ENCODE assay signal across 10 mouse cellular contexts in genomic region chr7:44475046-44475614, GRCm38 (mm10). TPM values are rescaled to one million over a fixed set of nuclear protein-coding genes. Genes with fewer than 3 reads are reported as not detected.
A peak's percentile ranks its signal among the peaks of the same experiment; 100 is the strongest.
DNase-seq lines count a peak whose midpoint lies in the region; ATAC-seq lines count a peak whose summit lies in the region.
"Had no signal": no experiment of that assay in that cellular context is flagged by ENCODE, and none has a peak within 500 bp of the region (broad histone marks: within the 10 kb centered on the region; RNA-seq: fewer than 3 reads in every experiment).

No protein-coding gene starts in this region.

- H3K9ac ChIP-seq in forebrain, embryonic 12.5 days = no peak overlapping the region
- H3K9ac ChIP-seq: limb, embryonic 15.5 days had no signal

- peaks cover 57% of the 10 kb centered on the region for H3K4me1 ChIP-seq in heart, embryonic 10.5 days
- peaks cover 32% of the 10 kb centered on the region for H3K4me1 ChIP-seq in forebrain, embryonic 12.5 days

- peak overlapping the region; percentile 91 for H3K27ac ChIP-seq in heart, embryonic 10.5 days
- H3K27ac ChIP-seq in forebrain, embryonic 12.5 days = peak overlapping the region; percentile 39

- peaks cover 43% of the 10 kb centered on the region for H3K27me3 ChIP-seq in heart, embryonic 10.5 days (ENCODE audit: insufficient read depth, poor library complexity, severe bottlenecking)
- peaks cover 46% of the 10 kb centered on the region for H3K27me3 ChIP-seq in forebrain, embryonic 12.5 days

- H3K4me3 ChIP-seq in heart, embryonic 10.5 days = peak overlapping the region; percentile 64
- no peak overlapping the region for H3K4me3 ChIP-seq in forebrain, embryonic 12.5 days (replicated peaks)

- H3K36me3 ChIP-seq in heart, embryonic 10.5 days = 0 out of 2 replicates have a peak, but pooled peaks cover 2% of the 10 kb centered on the region
- no peaks in the 10 kb centered on the region for H3K36me3 ChIP-seq in forebrain, embryonic 12.5 days (replicated peaks)

- H3K4me2 ChIP-seq in forebrain, embryonic 12.5 days = no peak overlapping the region
- H3K4me2 ChIP-seq: limb, embryonic 15.5 days had no signal

- no peak for DNase-seq in heart, embryonic 10.5 days (ENCODE audit: low spot score)
- DNase-seq in heart, postnatal 4 days = no peak
- peak; percentile 26 for DNase-seq in Muller cell, postnatal 12 days (ENCODE audit: inconsistent ontology term)
- peak; percentile 11 to 21 for DNase-seq in layer of hippocampus, postnatal 36 days
- DNase-seq in embryo, embryonic 10.5 days (ENCODE audit: low spot score) = no peak
- no peak for DNase-seq in kidney, postnatal 25 days
- DNase-seq in adrenal gland, adult 18-20 months (ENCODE audit: low spot score in 2 of 2) = no peak
- DNase-seq: adrenal gland, adult 8-10 months had no signal

- peak; percentile 22; the same call in 1 of the 2 replicates for ATAC-seq in forebrain, embryonic 12.5 days (ENCODE audit: low FRiP score)

- H3K9me3 ChIP-seq in heart, embryonic 10.5 days = no peaks in the 10 kb centered on the region
- no peaks in the 10 kb centered on the region for H3K9me3 ChIP-seq in forebrain, embryonic 12.5 days
- H3K9me3 ChIP-seq: limb, embryonic 15.5 days had no signal

- 30% methylated on average over 5 of the region's 5 CpGs for WGBS in heart, embryonic 10.5 days
- WGBS in forebrain, embryonic 12.5 days = 42% methylated on average over 5 of the region's 5 CpGs

RNA-seq across cellular contexts. Expression of gene Josd2, which starts 7.3 kb away (rescaled TPM):
- 158 and 196 TPM in 2 replicates for polyA plus RNA-seq in heart, embryonic 10.5 days (2016; fragmentation: Nextera tagmentation; extraction: Ambion mirVana)
- total RNA-seq in heart, postnatal 4 days (2021) = 10 to 100 TPM; 71.8 to 81.4 TPM
- polyA plus RNA-seq in forebrain, embryonic 12.5 days (2016; fragmentation: Nextera tagmentation; extraction: Ambion mirVana) = 47.2 and 56.8 TPM in 2 replicates
- total RNA-seq in layer of hippocampus, postnatal 36 days (2021) = 100 to 1,000 TPM in 1 of 2 experiments, 10 to 100 TPM in 1; 94.5 to 102 TPM
- total RNA-seq in adrenal gland, adult 18-20 months (2021) = 10 to 100 TPM; 40.0 to 42.6 TPM

RNA-seq across cellular contexts. Expression of gene Aspdh, which starts 9.9 kb away (rescaled TPM):
- 0.83 and 1.8 TPM in 2 replicates for polyA plus RNA-seq in heart, embryonic 10.5 days (2016; fragmentation: Nextera tagmentation; extraction: Ambion mirVana)
- total RNA-seq in heart, postnatal 4 days (2021) = 1 to 10 TPM; 2.2 TPM
- polyA plus RNA-seq in forebrain, embryonic 12.5 days (2016; fragmentation: Nextera tagmentation; extraction: Ambion mirVana) = 4.8 TPM in 2 replicates
- 10 to 100 TPM; 13.3 to 21.6 TPM for total RNA-seq in layer of hippocampus, postnatal 36 days (2021)
- not detected for total RNA-seq in adrenal gland, adult 18-20 months (2021)

RNA-seq across cellular contexts. Expression of gene Emc10, which starts 21.2 kb away (rescaled TPM):
- 92.2 and 95.7 TPM in 2 replicates for polyA plus RNA-seq in heart, embryonic 10.5 days (2016; fragmentation: Nextera tagmentation; extraction: Ambion mirVana)
- 10 to 100 TPM; 91.4 to 93.4 TPM for total RNA-seq in heart, postnatal 4 days (2021)
- 121 and 125 TPM in 2 replicates for polyA plus RNA-seq in forebrain, embryonic 12.5 days (2016; fragmentation: Nextera tagmentation; extraction: Ambion mirVana)
- 100 to 1,000 TPM; 205 to 215 TPM for total RNA-seq in layer of hippocampus, postnatal 36 days (2021)
- total RNA-seq in adrenal gland, adult 18-20 months (2021) = 100 to 1,000 TPM in 1 of 2 experiments, 10 to 100 TPM in 1; 95.4 to 101 TPM

RNA-seq across cellular contexts. Expression of gene Fam71e1, which starts 21.3 kb away (rescaled TPM):
- 9.3 and 11.1 TPM in 2 replicates for polyA plus RNA-seq in heart, embryonic 10.5 days (2016; fragmentation: Nextera tagmentation; extraction: Ambion mirVana)
- 1 to 10 TPM; 6.3 to 6.7 TPM for total RNA-seq in heart, postnatal 4 days (2021)
- polyA plus RNA-seq in forebrain, embryonic 12.5 days (2016; fragmentation: Nextera tagmentation; extraction: Ambion mirVana) = 29.8 and 34.2 TPM in 2 replicates
- total RNA-seq in layer of hippocampus, postnatal 36 days (2021) = 10 to 100 TPM; 14.3 to 15.7 TPM
- total RNA-seq in adrenal gland, adult 18-20 months (2021) = 1 to 10 TPM; 5.6 to 8.9 TPM

RNA-seq across cellular contexts. Expression of gene Lrrc4b, which starts 46.3 kb away (rescaled TPM):
- 1.2 and 1.7 TPM in 2 replicates for polyA plus RNA-seq in heart, embryonic 10.5 days (2016; fragmentation: Nextera tagmentation; extraction: Ambion mirVana)
- total RNA-seq in heart, postnatal 4 days (2021) = 10 to 100 TPM; 50.2 to 51.9 TPM
- polyA plus RNA-seq in forebrain, embryonic 12.5 days (2016; fragmentation: Nextera tagmentation; extraction: Ambion mirVana) = 10.6 and 12.0 TPM in 2 replicates
- total RNA-seq in layer of hippocampus, postnatal 36 days (2021) = 100 to 1,000 TPM; 311 to 332 TPM
- total RNA-seq in adrenal gland, adult 18-20 months (2021) = 1 to 10 TPM; 5.0 to 7.3 TPM

Comparison
In these comparisons a context has a peak if more than half of its experiments do, and no peak if none do; other contexts are left out.
1. DNase-seq: peak in Muller cell, postnatal 12 days (single experiment) and layer of hippocampus, postnatal 36 days (2 of 2); none in heart, embryonic 10.5 days (single experiment), heart, postnatal 4 days (single experiment), embryo, embryonic 10.5 days (single experiment), kidney, postnatal 25 days (0 of 2) and adrenal gland, adult 18-20 months (0 of 2).
2. RNA of gene Aspdh, which starts 9.9 kb away (total RNA-seq): 13.3 to 21.6 TPM in layer of hippocampus, postnatal 36 days; 2.2 TPM in heart, postnatal 4 days and not detected in adrenal gland, adult 18-20 months; every median in the first group is over 4 times any median in the second.